Mouse (Mus musculus) lung, postnatal 25 days (tissue): Measurements from ENCODE around the gene Eva1a.

ENCODE experiments used
- DNase-seq: peaks from one replicate; pipeline ENCODE4 v3.0.0; 2022; ENCODE audit warnings: low spot score

The Eva1a gene

DNA sequence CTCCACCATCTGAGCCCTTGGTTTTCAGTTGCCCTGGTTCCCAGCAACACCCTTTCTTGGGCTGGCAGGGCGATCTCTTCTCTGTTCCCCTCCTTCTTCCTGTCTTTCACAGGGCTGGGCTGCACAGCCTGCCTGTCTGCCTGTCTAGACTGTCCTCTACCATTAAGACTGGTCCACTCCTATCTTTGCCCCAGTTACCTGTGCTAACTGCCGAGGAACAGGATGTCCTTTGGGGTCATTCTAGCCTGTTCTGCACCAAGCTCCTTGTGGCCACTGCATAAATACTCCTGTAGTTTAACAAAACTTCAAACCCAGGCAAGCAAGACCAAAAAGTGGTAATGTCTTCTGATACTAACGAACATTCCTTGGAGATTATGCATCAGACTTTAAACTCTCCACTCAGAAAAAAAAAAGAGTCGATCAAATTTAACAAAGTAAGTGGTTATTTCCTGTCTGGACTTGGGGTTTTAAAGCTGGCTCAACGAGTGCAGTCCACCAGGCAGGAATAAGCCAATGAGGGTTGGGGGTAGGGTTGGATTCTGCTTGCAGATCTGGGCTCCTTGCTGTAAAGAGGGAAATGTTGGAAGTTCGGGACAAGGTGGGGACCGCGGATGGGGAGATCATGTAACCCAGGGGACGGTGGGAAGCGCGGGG is at the start of gene Eva1a:
Gene Eva1a, plus strand, starts transcription at position 210 of the 654 bp plus-strand sequence.
- DNase-seq = no peak

DNA sequence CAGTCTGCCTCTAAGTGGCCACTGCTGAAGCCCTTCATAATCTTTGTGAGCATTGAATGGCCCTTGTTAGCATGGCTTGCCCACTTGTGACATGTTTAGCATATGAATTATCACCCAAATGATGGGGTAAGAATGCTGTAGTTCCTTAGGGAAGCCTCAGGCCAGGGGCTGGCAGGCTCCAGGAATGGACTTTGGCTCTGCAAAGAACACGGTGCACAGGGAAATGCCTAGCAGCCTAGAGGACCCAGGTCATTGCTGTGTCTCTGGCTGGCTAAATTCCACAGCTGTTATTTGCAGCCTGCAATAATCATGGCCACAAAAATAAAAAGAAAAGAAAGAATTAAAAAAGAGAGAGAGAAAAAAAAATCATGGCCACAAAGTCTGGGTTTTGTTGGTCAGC is 28.5 kb upstream of the Eva1a start:
- DNase-seq = no peak

DNA sequence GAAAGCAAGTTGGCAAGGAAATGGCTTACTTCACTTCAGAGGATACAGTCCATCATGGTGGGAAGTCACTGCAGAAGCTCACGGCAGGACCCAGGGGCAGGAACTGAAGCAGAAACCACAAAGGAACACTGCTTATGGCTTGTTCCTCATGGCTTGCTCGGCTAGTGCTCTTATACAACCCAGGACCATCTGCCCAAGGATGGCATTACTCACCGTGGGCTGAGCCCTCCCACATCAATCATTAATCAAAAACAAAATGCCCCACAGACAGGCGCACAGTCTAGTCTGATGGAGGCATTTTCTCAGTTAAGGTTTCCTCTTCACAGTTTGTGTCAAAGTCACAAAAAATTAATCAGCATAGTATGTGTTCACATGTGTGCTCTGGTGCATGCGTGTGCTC is 19.8 kb upstream of the Eva1a start:
- no peak for DNase-seq

DNA sequence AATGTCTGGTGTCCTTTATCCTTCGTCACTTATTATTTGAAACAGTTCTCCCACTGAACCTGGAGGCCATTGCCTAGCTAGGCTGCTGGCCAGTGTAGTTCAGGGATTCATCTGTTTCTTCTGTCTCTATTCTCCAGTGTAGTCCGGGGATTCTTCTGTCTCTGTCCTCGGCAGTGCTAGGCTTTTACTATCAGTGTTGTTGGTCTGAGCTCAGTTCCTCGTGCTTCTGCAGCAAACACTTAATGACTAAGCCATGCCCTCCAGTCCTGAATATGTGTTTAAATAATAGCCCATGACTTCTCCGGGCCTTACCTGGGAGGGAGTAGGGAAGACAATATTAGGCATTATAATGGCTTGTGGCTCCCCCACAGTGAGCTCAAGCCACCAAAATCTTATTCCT is 19.3 kb upstream of the Eva1a start:
- no peak for DNase-seq

DNA sequence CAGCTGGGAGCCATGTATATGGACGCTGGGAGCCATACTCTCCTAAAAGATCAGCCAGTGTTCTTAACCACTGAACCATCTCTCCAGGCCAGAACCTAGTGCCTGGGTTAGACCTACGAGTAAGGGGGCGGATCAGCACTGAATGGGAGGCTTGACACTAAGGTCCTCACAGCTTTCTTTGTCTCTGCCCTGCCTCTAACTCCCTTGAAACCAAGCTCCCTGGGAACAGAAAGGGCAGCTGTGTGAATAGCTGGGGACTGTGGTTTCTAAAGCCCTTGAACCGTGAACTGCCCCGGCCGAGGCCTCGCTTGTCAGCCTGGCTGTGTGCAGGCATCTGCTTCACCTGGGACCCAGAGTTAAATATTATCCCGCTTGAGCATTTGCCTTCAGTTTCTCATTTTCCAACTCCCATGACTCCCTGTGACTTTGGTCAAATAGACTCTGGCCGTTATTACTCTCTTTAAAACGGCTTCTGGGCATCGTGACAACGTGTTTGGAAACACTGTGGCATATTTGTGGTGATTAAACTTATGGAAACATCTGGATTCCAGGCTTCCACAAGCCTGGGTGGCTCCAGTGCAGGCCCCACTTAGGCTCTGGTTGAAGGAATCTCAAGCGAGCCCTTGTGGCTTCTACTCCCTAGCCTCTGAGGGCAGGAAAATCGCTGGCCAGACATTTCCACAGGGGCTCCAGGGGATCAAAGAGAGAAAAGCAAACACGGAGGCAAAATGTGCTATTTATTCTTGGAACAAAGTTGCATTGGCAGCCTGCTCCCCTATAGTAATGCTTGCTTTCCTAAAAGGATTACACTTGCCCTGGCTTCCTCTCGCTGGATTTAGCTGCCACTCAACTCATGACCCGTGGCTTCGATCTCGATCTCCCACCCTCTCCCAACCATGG is 11.0 kb upstream of the Eva1a start:
- peak; percentile 57 for DNase-seq

DNA sequence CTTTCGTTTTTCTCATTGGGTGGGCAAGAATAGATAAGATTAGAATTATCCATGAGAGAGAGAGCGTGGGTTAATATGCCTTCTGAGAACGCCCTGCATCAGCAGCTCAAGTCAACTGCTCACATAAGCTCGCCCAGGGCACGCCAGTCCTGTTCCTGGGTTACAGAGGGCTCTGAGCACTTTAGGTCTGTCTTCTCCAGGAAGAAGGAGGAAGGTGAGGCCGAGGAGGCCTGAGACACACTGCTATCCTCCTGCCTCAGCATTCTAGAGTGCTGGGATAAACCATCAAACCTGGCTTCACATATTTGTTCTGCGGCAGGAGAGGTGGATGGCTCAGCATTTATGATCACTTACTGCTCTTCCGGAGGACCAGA is 10.3 kb upstream of the Eva1a start:
- no peak for DNase-seq

DNA sequence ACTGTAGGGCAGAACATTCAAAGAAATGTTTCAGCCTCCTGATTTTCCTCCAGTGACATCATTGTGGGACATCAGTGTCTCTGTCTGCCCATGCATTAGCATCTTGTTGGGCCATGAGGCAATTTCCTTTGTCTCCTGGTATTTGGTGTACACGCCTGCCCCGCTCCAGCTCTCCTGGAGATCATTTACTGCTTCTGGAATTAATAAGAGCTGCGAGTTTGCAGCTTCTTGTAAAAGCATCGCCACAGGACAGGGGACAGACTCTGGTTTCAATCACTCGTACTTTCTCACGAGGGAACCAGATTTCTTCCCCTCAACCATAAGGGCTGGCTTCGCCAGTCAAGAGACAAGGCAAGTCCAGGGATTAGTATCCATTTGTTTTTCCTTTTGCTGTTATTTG is 3.6 kb upstream of the Eva1a start:
- DNase-seq = no peak

DNA sequence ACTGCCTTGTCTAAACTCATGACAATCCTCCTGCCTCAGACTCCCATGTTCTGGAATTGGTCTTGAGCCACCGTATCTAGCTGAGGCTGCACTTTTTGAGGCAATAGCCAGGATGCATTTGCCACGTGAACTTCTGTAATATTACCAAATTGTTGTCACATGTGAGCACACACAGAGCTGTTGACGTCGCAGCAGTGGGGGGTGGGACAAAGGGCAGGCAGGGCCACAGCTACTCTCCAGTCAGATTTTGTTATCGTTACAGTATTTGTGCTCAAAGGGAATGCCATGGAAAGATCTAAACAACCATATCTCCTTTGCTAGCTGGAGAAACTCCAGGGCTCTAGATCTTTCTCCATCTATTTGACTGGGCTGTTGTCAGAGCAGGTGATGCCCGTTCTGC is 1.6 kb upstream of the Eva1a start:
- no peak for DNase-seq

DNA sequence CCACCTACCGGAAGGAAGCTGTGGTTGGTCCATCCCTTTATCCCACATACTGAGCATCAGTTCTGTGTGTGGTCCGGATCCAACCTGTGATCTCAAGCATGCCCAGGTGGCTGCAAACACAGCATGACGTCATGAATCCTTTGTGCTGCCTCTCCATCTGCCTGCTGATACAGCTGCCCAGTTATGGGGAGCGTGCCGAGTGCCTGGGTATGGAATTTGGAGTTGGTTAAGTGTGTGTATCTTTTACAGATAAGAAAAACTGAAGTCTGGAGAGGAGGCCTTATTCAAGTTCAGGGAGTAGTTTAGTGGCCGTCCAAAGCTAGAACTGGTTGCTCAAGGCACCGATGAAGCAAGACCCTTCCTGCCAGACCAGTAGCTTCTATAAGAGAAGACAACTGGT is 875 bp upstream of the Eva1a start:
- DNase-seq = peak; percentile 54

DNA sequence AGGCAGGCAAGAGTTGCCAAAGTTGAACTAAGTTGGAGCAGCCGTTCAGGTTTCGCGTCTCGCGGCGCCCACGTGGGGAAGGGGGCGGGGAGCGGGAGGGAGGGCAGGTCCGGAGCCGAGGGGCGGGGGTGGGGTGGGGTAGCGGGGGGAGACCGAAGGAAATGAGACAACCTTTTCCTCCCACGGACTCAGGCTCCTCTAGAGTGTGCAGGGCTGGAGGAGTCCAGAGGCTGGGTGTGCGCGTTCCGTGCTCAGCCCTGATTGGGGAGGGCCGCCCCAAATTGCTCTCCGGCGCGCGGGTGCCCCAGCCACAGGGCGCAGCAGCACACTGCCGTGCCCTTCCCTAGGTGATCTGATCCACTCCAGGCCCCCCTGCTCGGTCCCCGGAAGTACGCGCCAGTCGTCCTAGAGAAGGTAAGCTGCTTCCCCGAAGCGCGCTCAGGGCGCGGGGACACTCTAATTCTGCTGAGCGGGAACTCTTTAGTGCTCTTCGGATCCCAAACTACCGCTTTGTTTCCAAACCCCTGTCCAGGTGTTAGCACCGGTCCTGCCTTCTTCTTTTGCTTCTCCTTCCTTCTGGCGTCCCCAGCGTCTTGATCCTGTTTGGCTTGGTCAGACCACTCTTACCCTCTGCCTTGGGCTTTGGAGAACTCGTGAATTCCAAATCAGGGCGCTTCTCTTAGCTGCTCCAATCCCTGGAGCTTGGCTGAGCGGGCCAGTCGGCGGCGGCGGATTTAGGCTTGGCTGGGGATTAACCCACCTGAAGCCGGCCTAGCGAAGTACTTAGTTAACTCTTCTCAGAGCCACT is 849 bp downstream of the Eva1a start:
- peak; percentile 46 for DNase-seq

DNA sequence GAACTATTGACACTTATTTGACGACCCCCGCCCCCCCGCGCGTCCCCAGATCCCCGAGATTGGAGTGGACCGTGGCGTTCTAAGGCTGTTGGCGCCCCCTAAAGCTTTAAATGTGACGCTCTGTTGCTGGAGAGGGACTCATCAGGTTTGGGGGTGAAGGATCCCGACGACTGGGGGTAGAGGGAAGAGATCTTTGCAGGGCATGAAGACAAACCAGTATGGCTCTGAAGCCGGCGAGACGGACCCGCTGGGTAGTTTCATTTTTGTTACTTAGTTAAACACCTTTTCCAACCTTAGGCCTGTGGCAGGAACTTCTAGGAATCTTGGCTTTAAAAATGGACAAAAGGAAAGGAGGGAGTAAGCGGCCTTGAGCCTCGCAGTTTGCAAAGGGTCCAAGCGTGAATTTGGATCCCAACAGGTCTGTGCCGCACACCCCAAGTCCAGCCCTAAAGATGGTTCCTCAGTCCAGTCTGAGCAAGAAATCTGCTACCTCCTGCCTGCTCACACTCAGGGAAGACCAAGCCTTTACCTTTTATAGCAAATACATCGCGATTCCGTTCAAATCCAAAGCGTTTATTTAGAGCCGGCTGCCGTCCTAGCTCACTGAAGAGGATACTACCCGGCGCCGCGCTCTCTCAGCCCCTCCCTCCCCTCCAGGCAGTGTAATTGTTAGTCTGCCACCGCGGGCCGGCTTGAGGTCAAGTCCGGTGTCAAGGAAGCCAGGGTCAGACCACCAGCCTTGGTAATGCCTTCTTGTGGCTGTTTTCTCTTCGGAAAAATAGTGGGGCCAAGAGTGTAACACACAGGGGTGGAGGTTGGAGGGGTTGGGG is 1.7 kb downstream of the Eva1a start:
- peak; percentile 44 for DNase-seq

DNA sequence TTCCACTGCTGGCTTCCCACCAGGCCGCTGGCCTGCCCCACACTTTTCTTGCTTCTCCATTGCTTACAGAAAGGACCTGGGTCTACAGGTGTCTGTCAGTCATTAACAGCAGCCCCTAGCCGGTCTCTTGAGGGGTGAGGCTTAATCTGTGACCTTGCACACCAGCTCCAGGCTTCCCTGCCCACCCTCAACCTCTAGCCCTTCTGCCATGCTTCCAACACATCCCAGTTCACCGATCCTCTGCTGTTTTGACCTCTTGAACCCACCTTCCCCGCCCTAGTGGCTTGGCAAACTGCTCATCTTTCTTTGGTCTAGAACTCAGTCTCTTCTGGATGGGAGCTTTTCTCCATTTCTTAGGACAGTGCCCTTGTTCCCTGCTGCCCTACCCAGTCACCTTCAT is 2.8 kb downstream of the Eva1a start:
- no peak for DNase-seq

DNA sequence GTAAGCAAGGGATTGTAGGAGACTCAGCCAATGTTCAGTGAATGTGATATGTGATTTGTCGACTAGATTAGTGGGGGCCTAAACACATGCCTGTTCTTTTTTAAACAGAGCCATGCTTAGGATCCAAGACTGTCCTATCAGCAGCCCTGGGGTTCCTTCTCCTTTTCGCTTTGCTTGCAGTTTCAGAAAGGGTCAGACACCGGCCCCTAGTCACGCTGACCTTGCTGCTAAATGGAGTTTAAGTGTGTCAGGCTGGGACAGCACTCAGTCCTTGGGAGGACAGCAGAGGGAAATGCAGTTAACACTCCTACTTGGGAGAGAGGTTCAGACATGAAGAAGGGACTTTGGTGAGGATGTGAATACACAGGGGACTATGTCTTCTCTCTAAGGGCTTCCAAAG is 3.7 kb downstream of the Eva1a start:
- DNase-seq = no peak

DNA sequence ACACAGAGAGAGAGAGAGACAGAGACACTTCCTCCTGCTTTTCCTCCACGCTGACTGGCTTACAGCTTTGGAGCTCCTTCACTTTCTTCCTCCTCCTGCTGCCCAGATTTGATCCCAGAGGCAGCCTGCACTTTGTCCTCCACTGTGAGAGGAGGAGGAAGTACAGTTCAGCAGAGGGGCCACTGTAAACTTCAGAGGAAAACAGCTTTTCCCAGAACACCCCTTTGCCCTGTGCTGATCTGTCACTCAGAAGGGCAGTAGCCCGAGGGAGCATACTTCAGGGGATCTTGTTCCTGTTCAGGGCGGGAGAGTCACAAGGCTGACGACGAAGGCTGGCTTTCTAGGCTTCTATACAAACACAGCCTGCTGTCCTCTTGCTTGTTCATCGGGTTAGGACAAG is 7.1 kb downstream of the Eva1a start:
- DNase-seq = no peak

DNA sequence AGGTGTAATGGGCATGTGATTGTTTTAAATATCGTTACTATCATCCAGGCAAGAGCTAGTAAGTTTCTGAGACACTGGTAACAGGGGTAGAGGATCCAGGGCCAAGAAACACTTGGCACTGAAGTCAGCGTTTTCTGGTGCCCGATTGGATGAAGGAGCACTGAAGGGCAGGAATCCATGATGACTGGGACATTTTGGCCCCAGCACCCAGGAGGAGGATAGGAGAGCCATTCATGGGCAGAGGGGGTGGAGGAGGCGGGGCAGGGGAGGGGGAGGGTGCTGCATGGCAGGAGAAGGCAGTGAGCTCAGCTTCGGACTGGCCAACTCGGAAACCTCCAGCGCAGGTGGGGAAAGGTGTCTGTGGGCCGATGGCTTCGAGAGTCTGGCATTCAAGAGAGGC is 9.4 kb downstream of the Eva1a start:
- DNase-seq = no peak

DNA sequence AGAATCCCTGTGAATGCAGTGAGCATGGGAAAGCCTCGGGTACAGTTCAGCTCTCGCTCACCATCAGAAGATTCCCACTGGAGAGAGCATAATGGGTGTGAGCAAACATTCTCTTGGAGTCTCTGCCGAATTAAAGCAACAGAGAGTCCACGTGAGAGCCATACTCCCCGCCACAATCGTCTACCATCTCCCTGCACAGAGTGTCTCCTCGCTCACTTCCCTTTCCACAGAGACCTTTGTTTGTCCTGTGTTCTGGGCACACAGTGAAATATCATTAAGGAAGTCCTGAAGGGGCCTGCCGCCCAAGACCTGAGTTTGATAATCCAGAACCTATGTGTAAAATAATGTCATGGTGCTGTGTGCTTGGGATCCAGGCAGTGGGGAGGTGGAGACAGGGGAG is 10.7 kb downstream of the Eva1a start:
- peak; percentile 12 for DNase-seq

DNA sequence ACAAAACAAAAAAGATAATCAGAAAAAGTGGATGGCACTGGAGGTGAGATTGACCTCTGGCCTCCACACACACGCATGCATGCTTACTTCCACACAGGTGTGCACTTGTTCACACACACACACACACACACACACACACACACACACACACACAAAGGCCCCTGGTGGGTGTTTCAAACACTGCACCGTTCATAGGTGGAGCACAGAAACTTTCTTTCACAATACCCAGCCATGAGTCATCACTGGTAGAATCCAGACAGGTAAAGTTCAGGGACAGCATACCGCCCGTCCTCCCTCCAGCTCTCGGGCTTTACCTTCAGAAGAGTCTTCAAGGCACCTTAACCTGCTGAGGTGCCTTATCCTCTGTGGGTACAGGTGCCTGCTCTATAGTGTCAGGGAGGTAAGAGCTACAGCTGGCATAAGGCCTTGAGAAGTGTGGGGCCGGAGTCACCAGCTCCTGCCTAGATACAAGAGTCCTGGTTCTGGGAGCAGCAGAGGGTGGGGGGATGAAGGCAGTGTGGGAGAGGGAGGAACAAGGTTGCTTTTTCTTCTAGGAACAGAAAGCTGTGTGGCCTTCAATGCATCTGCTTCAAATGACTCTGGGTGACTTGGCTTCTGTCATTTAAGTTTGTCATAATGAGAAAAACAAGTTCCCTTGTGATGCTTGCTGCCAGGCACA is 11.3 kb downstream of the Eva1a start:
- peak; percentile 28 for DNase-seq

DNA sequence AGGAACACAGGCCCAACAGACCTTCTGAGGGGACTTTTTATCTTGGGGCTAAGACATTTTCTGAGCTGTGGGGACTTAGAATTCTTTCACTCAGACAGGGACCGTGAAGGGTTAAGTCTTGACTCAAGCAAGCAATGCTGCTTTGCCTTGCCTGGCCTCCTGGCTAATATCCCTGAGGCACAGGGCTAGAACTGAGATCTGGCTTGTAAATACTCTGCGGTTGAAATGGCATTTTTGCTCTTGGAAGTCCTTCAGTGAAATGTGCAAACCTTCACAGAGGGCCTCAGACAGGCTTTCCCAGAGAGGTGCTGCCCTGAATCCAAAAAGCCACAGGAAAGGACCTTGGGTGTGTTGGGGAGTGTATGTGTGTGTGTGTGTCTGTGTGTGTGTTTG is 11.9 kb downstream of the Eva1a start:
- peak; percentile 28 for DNase-seq

DNA sequence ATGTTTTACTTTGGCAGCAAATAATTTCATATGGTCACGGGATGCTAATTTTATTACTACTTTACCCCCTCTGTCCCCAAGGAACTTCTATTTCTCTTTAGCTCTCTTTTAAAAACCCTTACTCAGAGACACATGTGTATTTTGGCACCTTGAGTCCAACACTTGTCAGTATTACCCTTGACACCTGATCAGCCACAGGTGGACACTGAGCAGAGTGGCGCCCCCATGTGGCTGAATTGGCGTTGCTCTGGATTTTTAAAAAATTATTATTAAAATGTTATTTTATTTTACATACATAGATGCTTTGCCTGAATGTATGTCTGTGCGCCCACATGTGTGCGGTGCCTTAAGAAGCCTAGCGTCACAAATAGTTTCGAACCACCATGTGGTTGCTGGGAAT is 14.0 kb downstream of the Eva1a start:
- DNase-seq = no peak

DNA sequence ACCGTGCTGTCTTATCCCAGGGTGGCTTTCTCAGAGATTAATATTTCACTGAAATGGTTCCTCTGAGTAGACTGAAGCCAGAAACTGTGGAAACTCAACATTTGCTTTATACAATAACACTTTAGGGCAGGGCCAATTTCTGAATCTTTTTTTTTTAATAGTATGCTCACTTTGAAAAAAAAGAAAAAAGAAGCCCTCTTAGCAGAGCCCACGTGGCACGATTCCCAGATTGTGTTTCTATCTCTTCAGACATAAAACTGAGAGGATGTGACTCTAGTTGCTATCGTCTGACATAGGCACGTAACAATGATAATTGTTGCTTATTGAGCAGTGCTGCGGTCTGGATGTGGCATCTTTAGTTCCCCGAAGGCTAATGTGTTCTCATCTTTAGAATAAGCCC is 19.1 kb downstream of the Eva1a start:
- no peak for DNase-seq

DNA sequence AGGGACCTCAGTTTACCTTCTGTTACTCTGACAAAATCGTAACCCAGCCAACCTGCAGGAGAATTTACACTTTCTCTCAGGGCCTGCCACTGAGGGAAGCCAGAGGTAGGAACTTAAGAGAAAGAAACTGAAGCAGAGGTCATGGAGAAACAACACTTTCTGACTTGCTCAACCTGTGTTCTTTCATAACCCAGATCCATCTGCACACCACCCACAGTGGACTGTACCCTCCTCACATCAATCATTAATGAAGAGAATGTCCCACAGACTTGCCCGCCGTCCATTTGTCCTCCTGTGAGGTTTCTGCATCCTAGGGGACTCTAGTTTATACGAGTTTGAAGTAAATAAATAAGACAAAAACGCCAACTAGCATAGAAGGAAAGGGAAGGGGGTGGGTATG is 24.4 kb downstream of the Eva1a start:
- no peak for DNase-seq
